Mouse (Mus musculus) cerebellum, adult 11 months (tissue): ENCODE measurements around the gene Slc1a1.
A peak's percentile ranks its signal among the peaks of the same experiment; 100 is the strongest.

Experiments used
- DNase-seq: peaks from one replicate; pipeline ENCODE4 v3.0.0; 2022

Slc1a1 gene

GRCm38 (mm10) chr19:28834798-28835499 is at the start of gene Slc1a1:
Gene Slc1a1, plus strand, starts transcription at chr19:28835049.
- DNase-seq, result peak; percentile 72

DNA sequence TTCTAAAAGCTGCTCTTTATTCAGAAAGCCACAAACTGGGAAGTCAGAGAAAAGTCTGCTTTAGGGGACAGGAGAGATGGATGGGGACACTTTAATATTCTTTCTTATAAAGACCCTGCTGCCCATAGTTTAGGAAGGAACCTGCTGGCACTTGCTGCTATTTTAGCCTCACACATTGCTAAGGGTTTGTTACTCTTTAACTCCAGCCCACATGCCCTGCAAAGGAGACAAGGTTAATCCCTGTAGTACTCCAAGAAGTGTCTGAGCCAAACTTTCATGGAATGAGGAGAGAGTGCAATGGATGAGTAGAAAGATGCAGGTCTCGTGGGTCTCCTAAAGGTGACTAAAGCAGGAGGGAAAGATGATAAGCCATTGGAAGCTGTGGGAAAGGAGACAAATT is 44.7 kb upstream of the Slc1a1 start:
- no peak for DNase-seq

DNA sequence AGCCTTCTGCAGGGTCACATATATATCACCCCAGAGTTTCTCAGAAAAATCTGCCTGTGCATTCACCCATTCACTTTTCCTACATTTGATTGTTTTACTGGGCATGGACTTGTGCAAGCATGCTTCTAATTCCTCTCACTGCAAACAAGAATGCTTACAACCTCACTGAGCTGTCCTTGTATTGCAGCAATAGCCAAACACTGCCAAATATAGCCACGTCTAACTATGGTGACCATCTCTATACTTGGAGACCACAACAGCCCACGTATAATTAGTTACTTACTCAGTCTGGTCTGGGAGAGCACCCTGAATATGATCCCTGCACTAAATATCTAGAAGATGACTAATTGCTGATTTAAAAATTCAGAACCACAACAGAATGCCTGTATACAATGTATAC is 41.5 kb upstream of the Slc1a1 start:
- no peak for DNase-seq

- DNase-seq, result no peak
These were observed 38.6 kb upstream of the Slc1a1 start for GRCm38 (mm10) chr19:28796146-28796848.

DNA sequence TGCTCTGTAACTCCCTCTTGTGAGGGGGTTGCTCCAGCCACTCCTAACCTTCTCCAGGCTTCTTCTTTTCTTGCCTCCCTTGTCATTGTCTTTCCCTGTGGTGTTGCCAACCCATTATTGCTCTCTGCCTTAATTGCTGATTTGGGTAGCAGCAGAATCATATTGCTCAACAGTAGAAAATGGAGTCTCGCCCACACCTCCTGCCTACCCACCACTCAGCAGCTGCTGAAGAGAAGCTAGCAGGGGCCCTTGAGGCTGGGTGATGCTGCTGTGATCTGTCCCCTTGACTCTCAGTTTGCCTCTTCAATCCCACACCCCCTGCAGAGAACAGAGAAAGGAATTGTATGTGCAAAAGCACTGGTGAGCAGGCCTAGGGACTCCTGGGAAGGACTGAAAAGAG is 37.9 kb upstream of the Slc1a1 start:
- no peak for DNase-seq

GRCm38 (mm10) chr19:28797611-28798010 is 37.2 kb upstream of the Slc1a1 start:
- no peak for DNase-seq

DNA sequence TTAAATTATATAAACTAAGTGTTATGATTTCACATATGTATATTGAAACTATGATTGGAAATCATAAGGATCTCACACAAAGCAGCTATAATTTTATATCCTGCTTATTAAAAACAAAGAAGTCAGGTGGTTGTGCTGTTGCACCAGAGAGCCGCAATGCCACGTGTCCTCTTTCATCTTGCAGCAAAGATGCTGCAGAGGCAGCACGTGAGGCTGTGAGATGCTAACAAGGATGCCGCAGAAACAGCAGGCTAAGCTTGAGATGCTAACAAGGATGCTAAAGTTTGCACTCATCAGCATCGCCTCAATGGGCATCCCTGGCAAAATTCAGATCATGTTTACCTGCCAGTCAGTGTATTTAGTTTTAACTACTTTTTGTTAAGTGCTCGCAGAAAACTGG is 34.4 kb upstream of the Slc1a1 start:
- DNase-seq, result no peak

- DNase-seq, result no peak
These were observed 28.6 kb upstream of the Slc1a1 start for GRCm38 (mm10) chr19:28806276-28806675.

DNA sequence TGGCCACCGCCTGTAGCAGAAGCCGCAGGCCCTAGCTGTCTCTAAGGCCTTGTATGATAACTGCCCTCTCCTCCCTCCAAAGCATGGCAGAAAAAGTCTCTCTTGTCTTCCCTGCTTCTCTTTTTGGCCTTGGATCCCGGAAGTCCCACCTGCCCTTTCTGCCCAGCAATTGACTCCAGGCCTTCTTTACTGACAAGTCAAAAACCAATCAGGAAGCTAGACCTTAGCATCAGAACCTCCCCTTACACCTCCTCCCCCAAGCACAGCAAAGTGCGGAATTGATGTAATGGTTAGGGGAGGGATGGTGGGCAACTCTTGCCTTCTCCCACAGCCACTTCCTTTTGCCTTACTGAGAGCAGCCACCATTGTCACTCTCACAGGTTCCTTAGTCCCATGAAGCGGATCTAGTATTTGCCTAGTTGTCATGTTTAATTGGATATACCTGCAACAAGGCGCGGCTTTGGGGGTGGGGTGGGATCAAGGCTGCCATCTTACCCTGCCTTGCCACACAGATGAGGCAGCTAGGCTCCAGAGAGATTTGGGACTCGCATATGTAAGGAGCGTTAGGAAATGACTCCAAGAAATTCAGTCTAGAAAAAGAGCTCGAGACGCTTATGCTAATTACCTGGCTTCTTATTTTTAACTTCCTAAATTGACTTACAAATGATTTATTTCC is 27.9 kb upstream of the Slc1a1 start:
- DNase-seq, result no peak

- no peak for DNase-seq
These were observed 27.4 kb upstream of the Slc1a1 start for GRCm38 (mm10) chr19:28807497-28807871.

- no peak for DNase-seq
These were observed 16.6 kb upstream of the Slc1a1 start for GRCm38 (mm10) chr19:28818286-28818685.

DNA sequence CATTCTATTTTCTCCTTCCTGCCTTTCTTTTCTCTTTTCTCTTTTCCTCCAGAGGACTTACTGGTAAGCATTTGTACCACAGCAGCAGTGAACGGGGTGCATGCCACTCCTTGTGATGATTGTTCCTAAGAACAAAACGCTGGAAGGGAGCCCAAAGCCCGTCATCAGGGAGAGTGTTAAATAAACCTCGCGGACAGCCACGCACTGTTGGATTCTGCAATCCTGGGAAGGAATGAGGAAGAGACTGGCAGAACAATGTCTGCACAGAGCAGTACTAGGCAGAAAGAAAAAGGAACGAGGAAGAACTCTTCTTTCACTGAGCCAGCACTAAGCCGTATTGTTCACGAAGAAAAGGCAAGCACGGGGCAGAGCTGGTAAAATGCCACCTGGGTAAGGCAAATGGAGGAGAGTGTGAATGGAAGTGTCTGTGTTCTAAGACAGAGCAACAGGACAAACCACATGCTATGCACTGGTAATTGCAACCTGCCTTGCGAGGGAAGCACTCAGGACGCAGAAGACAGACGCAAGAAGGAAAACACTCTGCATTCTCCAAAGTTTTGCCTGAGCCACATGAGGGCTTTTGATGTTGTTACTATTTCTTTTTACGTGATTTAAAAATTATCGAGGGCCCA is 7.0 kb upstream of the Slc1a1 start:
- DNase-seq, result no peak

- no peak for DNase-seq
These were observed 3.5 kb upstream of the Slc1a1 start for GRCm38 (mm10) chr19:28831324-28831723.

GRCm38 (mm10) chr19:28832605-28833004 is 2.2 kb upstream of the Slc1a1 start:
- DNase-seq, result no peak

DNA sequence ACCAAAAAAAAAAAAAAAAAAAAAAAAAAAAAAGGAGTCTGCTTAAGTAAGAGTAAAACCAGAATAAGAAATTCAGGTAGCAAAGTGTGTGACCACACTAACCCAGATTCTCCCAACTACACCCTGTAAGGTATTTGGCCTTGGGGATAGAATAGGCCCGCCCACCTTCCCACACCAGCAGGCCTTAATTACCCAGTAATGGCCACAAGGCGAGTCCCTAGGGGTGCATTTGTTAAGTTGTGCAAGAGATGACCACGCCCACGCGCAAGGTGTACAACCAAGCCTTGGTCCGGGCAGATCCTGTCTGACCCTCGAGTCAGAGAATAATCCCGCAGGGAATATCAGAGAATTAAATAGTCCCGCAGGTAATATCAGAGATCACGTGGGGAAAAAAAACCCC is 461 bp upstream of the Slc1a1 start:
- peak; percentile 37 for DNase-seq

- DNase-seq, result no peak
These were observed 633 bp downstream of the Slc1a1 start for GRCm38 (mm10) chr19:28835500-28835864.

DNA sequence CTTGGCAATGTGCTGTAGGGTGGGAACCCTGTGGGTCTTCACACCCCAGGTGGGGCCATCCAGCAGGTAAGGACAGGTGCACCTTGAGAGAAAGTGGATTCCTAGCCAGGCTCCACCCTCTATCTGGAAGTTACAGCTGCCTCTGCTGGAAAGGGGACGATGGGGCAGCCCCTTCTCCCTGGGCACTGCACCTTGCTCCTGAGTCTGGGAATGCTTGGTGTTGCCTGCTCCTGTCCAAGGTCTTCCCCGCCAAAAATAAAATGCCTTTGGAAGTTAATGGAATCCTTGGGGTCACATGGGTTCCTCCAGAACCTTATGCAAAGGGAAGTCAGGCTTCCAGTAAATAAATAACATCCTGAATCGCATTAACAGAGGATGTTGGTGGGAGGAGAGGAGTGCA is 1.3 kb downstream of the Slc1a1 start:
- DNase-seq, result no peak

GRCm38 (mm10) chr19:28836651-28837410 is 2.0 kb downstream of the Slc1a1 start:
- no peak for DNase-seq

- DNase-seq, result no peak
These were observed 3.9 kb downstream of the Slc1a1 start for GRCm38 (mm10) chr19:28838796-28839195.

DNA sequence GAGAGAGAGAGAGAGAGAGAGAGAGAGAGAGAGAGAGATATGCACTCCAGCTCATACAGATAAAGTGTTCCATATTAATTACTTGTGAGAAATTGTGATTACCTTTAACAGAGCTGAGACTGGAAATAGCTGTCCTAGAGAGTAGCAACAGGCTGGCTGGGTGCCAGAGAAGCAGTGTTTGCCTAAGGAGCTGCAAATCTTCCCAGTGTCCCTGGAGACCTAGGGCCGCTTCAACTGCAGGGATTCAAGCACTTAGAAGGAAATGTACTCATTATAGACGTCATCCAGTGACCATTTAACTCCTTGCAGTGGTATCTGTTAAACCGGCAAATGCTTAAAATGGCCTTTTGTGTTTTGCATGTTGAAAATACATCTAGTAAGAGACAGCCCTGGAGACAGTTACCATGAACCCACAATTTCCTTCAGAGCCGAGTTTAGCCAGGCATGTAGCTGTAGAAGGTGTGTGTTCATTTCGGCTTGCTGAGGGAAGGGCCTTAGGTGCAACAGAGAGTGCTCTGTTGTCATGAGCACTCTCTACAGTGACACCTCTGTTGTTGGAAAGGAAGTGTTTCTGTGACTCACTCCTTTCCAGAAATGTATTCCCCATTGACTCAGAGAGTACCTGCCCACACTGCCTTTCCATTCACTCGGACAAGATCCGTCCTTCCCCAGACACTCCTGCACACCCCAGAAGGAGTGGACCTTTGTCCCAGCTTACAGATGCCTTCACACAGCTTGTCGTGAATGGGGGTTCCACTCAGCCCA is 10.3 kb downstream of the Slc1a1 start:
- DNase-seq, result no peak

DNA sequence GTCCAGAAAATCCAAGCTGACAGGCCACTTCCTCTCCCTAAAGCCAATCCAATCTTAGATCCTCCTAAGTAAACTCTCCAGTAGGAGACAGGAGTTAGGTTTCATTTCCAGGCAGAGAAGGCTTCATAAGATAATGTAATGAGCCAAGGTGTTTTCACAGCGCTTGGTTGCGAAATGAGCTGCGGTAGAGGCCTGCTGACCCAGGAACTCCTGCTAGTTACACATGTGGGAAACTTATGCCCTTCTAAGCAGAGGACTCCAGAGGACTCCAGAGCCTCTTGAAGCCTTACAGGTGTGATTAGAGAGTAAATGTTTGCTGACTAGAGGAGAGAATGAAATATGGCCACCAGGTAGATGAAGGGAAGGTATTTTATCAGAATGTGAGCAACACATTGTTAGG is 15.7 kb downstream of the Slc1a1 start:
- DNase-seq, result no peak

- no peak for DNase-seq
These were observed 17.2 kb downstream of the Slc1a1 start for GRCm38 (mm10) chr19:28852001-28852400.
